Mouse (Mus musculus) E14TG2a.4 (cell line): Measurements from ENCODE around the gene Sdccag8.
"Not testable (repeated sequence)": the region's sequence is repeated elsewhere in the genome, so short reads cannot be mapped to it uniquely, and the experiment has no call there.

Experiments used
- H3K27me3 ChIP-seq: 2 replicates; pipeline ENCODE4 v1.6.1; 2014; ENCODE audit warnings: low read length, control low read depth; ENCODE audit not compliant: insufficient read depth
- H3K36me3 ChIP-seq: 2 replicates; pipeline ENCODE4 v1.6.1; 2014; ENCODE audit warnings: low read length, control low read depth; ENCODE audit not compliant: insufficient read depth
- H3K4me1 ChIP-seq: replicated peaks from 2 replicates; pipeline ENCODE4 v1.6.1; 2014; ENCODE audit warnings: low read depth, low read length, control low read depth
- H3K4me3 ChIP-seq: replicated peaks from 2 replicates; pipeline ENCODE4 v1.5.1; 2014; ENCODE audit warnings: mild to moderate bottlenecking, low read length
- H3K9me3 ChIP-seq: 2 replicates; pipeline ENCODE4 v1.6.1; 2014; ENCODE audit warnings: low read length, control low read depth
- CTCF ChIP-seq: conservative IDR thresholded peaks from 2 replicates; pipeline ENCODE4 v1.5.1; 2014; ENCODE audit warnings: low read length
- NANOG ChIP-seq: IDR thresholded peaks from 2 replicates; pipeline ENCODE4 v1.6.1; 2014; ENCODE audit warnings: borderline replicate concordance, low read length, mixed read lengths
- POU5F1 ChIP-seq: IDR thresholded peaks from 2 replicates; pipeline ENCODE4 v1.6.1; 2014; ENCODE audit warnings: low read length, borderline replicate concordance

The Sdccag8 gene

DNA sequence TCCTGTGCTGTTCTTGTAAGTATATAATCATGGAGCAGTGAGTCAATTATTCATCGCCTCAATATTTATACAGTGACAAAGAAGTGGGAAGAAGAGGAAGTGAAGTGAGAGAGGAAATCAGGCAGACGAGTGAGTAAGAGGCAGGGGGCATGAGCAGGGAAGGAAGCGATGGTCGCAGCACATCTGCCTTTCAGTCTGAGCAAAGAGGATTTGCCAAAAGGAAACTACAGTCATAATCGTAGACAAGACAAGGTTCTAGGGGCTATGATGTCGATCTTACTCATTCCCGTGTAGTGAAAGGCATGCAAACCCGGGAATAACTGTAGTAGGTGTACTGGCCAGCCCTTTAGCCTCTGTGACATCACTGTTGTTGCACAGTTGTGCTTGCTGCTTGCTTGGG is 18.1 kb downstream of the Sdccag8 start:
- Histone ChIP-seq H3K4me1 (peaks cover 8% of the 10 kb centered on the region), H3K9me3 (no peaks in the 10 kb centered on the region), H3K4me3 (no peak overlapping the region), H3K27me3 (peaks cover 18% of the 10 kb centered on the region), H3K36me3 (no peaks in the 10 kb centered on the region)
- no peak for TF ChIP-seq NANOG
- TF ChIP-seq CTCF, result no peak
- no peak for TF ChIP-seq POU5F1

DNA sequence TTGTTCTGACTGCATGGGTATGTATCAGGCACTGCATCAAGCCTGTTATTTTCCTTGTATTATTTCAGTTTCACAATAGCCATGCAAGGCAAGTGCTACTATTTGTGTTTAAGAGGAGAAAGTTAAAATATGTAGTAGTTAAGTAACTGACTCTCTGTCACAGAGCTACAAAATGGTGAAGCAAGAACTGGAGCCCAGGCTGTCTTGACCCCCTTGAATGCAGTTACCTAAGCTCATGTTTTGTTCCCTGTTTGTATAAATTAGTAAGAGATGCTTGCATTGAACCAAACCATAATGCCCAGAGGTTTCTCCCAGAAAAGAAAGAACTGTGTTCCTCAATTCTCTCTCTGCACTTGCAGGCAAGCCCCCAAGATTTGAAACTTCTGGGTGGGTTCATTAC is 18.8 kb downstream of the Sdccag8 start:
- Histone ChIP-seq H3K4me1 (peaks cover 8% of the 10 kb centered on the region), H3K4me3 (no peak overlapping the region), H3K9me3 (no peaks in the 10 kb centered on the region), H3K36me3 (no peaks in the 10 kb centered on the region), H3K27me3 (peaks cover 18% of the 10 kb centered on the region)
- TF ChIP-seq CTCF, result no peak

DNA sequence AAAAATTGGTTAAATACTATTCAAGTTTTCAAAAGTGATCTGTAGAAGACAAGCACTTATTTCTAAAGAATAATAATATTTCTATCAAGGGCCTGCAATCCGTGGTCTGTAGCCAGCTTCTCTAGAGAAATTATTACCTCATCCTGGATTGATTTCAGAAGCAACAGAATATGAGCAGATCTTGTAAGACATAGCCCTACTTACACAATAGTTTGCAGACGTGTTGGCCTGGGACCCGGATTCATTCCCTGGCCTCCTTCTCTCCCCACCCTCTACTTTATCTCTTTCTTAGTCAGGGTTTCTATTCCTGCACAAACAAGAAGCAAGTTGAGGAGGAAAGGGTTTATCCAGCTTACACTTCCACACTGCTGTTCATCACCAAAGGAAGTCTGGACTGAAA is 19.5 kb downstream of the Sdccag8 start:
- no peak for TF ChIP-seq POU5F1
- TF ChIP-seq CTCF, result no peak
- TF ChIP-seq NANOG, result no peak
- H3K27me3 ChIP-seq, result peaks cover 18% of the 10 kb centered on the region
- no peak overlapping the region for H3K4me3 ChIP-seq
- H3K9me3 ChIP-seq, result no peaks in the 10 kb centered on the region
- no peaks in the 10 kb centered on the region for H3K36me3 ChIP-seq
- peaks cover 8% of the 10 kb centered on the region for H3K4me1 ChIP-seq

DNA sequence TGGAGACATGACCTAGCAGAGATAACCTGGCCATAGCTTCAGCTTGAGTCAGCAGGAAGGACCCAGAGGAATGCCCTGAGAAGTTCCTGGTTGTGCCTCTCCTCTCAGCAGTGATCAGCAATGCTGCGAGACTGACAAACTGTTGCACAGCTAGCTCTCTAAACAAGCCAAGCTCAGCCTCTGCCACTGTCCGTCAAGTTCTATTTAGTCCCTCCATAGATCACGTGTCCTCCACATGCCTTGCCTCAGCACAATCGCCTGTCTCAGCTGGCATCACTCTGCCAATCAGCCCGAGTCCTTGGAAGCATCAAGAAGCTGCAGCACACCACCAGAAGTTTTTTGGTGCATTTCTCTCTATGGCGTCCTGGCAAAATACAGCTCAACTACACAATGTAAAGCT is 20.4 kb downstream of the Sdccag8 start:
- TF ChIP-seq NANOG (no peak), POU5F1 (no peak), CTCF (no peak)
- H3K36me3 ChIP-seq, result no peaks in the 10 kb centered on the region
- H3K27me3 ChIP-seq, result peaks cover 18% of the 10 kb centered on the region
- H3K4me3 ChIP-seq, result peak overlapping the region; percentile 77
- H3K9me3 ChIP-seq, result no peaks in the 10 kb centered on the region
- peaks cover 8% of the 10 kb centered on the region for H3K4me1 ChIP-seq

DNA sequence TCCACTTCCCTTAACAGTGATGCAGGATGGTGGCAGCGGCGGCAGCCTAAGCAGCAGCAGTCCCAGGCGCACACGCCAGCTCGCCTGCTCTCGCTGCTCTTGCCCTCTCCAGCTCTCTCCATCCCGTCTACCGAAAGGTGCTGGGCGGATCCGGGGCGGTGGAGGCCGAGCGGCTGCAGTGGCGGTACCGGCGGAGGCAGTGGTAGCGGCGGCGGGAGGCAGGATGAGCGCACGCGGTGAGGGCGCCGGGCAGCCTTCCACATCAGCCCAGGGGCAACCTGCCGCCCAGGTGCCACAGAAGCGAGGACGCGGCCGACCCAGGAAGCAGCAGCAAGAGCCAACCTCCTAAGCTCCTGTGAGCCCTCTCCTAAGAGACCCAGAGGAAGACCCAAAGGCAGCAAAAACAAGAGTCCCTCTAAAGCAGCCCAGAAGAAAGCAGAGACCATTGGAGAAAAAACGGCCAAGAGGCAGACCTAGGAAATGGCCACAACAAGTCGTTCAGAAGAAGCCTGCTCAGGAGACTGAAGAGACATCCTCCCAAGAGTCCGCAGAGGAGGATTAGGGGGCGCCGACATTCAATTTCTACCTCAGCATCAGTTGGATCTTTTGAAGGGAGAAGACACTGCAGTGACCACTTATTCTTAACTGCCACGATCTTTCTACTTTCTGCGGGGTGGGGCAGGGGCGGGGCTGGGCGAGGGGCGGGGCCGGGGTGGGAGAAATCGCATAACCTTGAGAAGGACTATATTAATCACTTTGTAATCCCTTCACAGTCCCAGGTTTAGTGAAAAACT is 21.2 kb downstream of the Sdccag8 start:
- H3K9me3 ChIP-seq, result no peaks in the 10 kb centered on the region
- H3K4me3 ChIP-seq, result peak overlapping the region; percentile 77
- no peaks in the 10 kb centered on the region for H3K36me3 ChIP-seq
- peaks cover 18% of the 10 kb centered on the region for H3K27me3 ChIP-seq
- TF ChIP-seq CTCF (no peak), POU5F1 (no peak), NANOG (no peak)
- H3K4me1 ChIP-seq, result peaks cover 8% of the 10 kb centered on the region

DNA sequence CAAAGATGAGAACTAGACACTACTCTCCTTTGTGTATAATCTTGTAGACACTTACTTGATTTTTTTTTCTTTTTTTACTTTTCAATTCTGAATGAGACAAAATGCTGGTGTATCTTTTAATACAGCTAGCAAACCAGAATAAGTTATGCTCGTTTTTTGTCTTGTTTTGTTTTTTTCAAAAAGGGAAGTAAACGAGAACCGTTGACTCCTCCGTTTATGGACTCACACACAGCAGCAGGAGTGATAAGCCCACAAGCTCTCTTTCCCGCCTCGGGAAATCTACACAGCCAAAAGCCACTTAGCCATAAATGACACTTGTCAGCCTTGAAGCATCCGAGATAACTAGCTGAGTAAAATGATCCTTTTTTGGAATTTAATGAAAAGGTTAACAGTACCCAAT is 22.1 kb downstream of the Sdccag8 start:
- H3K4me1 ChIP-seq, H3K36me3 ChIP-seq, H3K9me3 ChIP-seq, H3K4me3 ChIP-seq: not testable (repeated sequence)
- H3K27me3 ChIP-seq, result peaks cover 18% of the 10 kb centered on the region

DNA sequence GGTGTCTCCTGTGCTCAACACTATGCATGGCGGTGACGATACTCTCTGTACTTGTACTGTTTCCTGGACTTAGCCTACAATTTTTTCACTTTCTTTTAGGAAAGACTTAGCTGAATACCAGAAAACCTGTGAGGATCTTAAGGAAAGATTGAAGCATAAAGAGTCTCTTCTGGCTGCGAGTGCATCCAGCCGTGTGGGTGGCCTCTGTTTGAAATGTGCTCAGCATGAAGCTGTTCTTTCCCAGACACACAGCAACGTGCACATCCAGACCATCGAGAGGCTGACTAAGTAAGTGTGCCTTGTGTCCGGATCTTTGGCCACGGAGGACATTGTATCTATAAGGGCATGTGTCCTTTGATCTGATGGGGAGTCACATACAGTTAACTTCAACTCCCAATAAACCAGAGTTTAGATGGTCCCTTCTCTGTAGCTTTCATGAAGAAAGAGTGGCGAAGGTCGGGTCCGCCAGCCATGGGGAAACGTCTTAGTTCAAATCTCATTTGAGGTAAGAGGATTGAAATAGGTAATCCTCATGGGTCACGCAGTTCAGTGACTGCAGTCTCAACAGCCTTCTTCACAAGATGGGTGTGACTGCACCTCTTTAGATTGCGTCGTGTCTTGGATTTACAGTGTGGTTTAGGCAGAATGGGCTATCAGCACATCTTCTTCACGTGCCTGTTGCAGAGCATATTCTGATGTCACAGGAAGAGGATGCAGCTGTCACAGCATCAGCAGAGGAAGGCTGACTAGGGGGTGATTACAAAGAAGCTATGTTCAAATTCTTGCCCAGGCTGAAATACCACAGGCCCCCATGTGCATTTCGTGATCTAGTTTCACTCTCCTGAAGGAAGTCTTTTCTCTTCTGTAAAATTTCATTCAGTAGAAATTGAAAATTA is 30.9 kb downstream of the Sdccag8 start:
- no peak for TF ChIP-seq CTCF
- TF ChIP-seq POU5F1, result no peak
- TF ChIP-seq NANOG, result no peak
- no peaks in the 10 kb centered on the region for H3K27me3 ChIP-seq
- no peak overlapping the region for H3K4me3 ChIP-seq
- H3K4me1 ChIP-seq, result no peaks in the 10 kb centered on the region
- no peaks in the 10 kb centered on the region for H3K36me3 ChIP-seq
- no peaks in the 10 kb centered on the region for H3K9me3 ChIP-seq

DNA sequence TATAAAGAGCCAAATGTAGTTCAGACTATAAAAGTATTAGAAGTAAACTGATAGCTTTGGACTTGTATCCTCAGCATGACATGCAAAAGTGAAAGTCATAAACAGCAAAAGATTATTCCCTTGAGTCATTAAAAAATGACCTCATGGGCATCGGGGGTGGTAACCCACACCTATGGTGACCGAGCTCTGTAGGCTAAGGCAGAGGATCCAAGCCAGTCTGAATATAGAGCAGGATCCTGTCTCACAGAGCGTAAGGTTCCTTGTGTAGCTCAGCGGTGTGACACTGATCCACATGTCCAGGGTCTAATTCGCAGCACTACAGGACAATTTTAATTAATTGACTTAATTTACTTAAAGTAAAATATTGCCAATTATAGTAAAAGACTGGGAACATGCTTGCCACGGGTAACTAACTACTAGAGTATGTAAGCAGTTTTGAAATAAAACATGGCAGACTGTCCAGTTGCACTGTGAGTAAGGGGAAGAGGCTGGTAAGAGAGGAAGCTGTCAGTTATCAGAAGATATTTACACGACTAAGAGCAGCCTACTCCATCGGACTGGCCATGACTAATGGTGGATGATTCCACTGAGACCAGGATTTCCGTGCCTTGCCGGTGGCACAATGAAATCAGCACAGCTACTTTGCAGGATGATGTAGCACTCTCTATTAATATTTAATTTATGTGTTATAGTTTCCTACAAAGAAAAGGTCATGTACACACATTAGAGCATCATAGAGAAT is 32.8 kb downstream of the Sdccag8 start:
- 0 out of 2 replicates have a peak, but pooled peaks cover 2% of the 10 kb centered on the region for H3K9me3 ChIP-seq
- H3K4me3 ChIP-seq, result no peak overlapping the region
- no peaks in the 10 kb centered on the region for H3K36me3 ChIP-seq
- no peaks in the 10 kb centered on the region for H3K27me3 ChIP-seq
- no peaks in the 10 kb centered on the region for H3K4me1 ChIP-seq
- TF ChIP-seq CTCF (no peak), NANOG (no peak), POU5F1 (no peak)
